Mouse (Mus musculus) stomach, embryonic 15.5 days (tissue): ENCODE results near the gene Slc1a2. TPM values are rescaled to one million over a fixed set of nuclear protein-coding genes. Genes with fewer than 3 reads are reported as not detected.

ENCODE experiments used
- ATAC-seq: fragments of 200-750 bp; cut with Nextera tagmentation; 2 replicates; pipeline ENCODE4 v1.8.0; 2017; ENCODE audit warnings: low read depth, moderate number of reproducible peaks, moderate TSS enrichment; ENCODE audit not compliant: insufficient read depth, low FRiP score
- H3K27ac ChIP-seq: fragments of 300-500 bp; sonication (generic); 2 replicates; pipeline ENCODE4 v1.5.1; 2015; ENCODE audit warnings: mild to moderate bottlenecking, inconsistent platforms
- H3K27me3 ChIP-seq: fragments of 300-500 bp; sonication (generic); replicated peaks from 2 replicates; pipeline ENCODE4 v1.6.1; 2015; ENCODE audit warnings: inconsistent platforms
- H3K36me3 ChIP-seq: fragments of 300-500 bp; sonication (generic); 2 replicates; pipeline ENCODE4 v1.6.1; 2015; ENCODE audit warnings: inconsistent platforms
- H3K4me1 ChIP-seq: fragments of 300-500 bp; sonication (generic); 2 replicates; pipeline ENCODE4 v1.6.1; 2015; ENCODE audit warnings: inconsistent platforms
- H3K4me2 ChIP-seq: fragments of 300-500 bp; sonication (generic); 2 replicates; pipeline ENCODE4 v1.6.1; 2015; ENCODE audit warnings: mild to moderate bottlenecking, inconsistent platforms
- H3K4me3 ChIP-seq: fragments of 300-500 bp; sonication (generic); replicated peaks from 2 replicates; pipeline ENCODE4 v1.5.1; 2015; ENCODE audit warnings: inconsistent platforms
- H3K9ac ChIP-seq: fragments of 300-500 bp; sonication (generic); 2 replicates; pipeline ENCODE4 v1.6.1; 2015; ENCODE audit warnings: inconsistent platforms
- H3K9me3 ChIP-seq: fragments of 300-500 bp; sonication (generic); 2 replicates; pipeline ENCODE4 v1.6.1; 2016; ENCODE audit warnings: inconsistent platforms
- WGBS: fragments of 180-500 bp; shearing (Covaris S2); methylation state at CpG from one replicate; pipeline ENCODE4 v1.1.7; 2015; 5-methylcytosine and 5-hydroxymethylcytosine counted together
- polyA plus RNA-seq: library from polyadenylated mRNA; unstranded; fragments of >200 nt; fragmentation: Nextera tagmentation; extraction: Ambion mirVana; gene quantifications from 2 replicates; pipeline ENCODE4 v1.2.1, GENCODE M21; 2015

Gene Slc1a2
- polyA plus RNA-seq, 1 experiment from 2014 or later: 0.36 TPM

GRCm38 (mm10) chr2:102638690-102639089 is 19.8 kb upstream of the Slc1a2 start:
- H3K4me3 ChIP-seq: no peak overlapping the region
- no peak overlapping the region for H3K9ac ChIP-seq
- H3K4me1 ChIP-seq: no peaks in the 10 kb centered on the region
- H3K9me3 ChIP-seq: no peaks in the 10 kb centered on the region
- H3K36me3 ChIP-seq: no peaks in the 10 kb centered on the region
- H3K4me2 ChIP-seq: no peak overlapping the region
- no peak overlapping the region for H3K27ac ChIP-seq
- ATAC-seq: no peak
- WGBS: 45% methylated on average over 2 of the region's 2 CpGs
- H3K27me3 ChIP-seq: no peaks in the 10 kb centered on the region

GRCm38 (mm10) chr2:102648845-102649500 is 9.5 kb upstream of the Slc1a2 start:
- WGBS: 80% methylated on average over 10 of the region's 10 CpGs
- no peak for ATAC-seq
- Histone ChIP-seq H3K4me2 (no peak overlapping the region), H3K9me3 (no peaks in the 10 kb centered on the region), H3K27me3 (no peaks in the 10 kb centered on the region), H3K27ac (no peak overlapping the region), H3K36me3 (no peaks in the 10 kb centered on the region), H3K4me1 (no peaks in the 10 kb centered on the region), H3K4me3 (no peak overlapping the region), H3K9ac (no peak overlapping the region)

GRCm38 (mm10) chr2:102650322-102650721 is 8.1 kb upstream of the Slc1a2 start:
- WGBS: 79% methylated on average over 4 of the region's 4 CpGs
- Histone ChIP-seq H3K4me2 (no peak overlapping the region), H3K36me3 (no peaks in the 10 kb centered on the region), H3K4me3 (no peak overlapping the region), H3K27ac (no peak overlapping the region), H3K9me3 (no peaks in the 10 kb centered on the region), H3K9ac (no peak overlapping the region), H3K27me3 (0 out of 2 replicates have a peak, but pooled peaks cover 3% of the 10 kb centered on the region), H3K4me1 (no peaks in the 10 kb centered on the region)
- no peak for ATAC-seq

- no peaks in the 10 kb centered on the region for H3K36me3 ChIP-seq
- H3K4me2 ChIP-seq: no peak overlapping the region
- no peak overlapping the region for H3K4me3 ChIP-seq
- no peak overlapping the region for H3K9ac ChIP-seq
- H3K27me3 ChIP-seq: peaks cover 39% of the 10 kb centered on the region
- no peak overlapping the region for H3K27ac ChIP-seq
- 63% methylated on average over 8 of the region's 8 CpGs for WGBS
- no peak for ATAC-seq
- H3K4me1 ChIP-seq: peaks cover 9% of the 10 kb centered on the region; the same call in 1 of the 2 replicates
- no peaks in the 10 kb centered on the region for H3K9me3 ChIP-seq
Observed at GRCm38 (mm10) chr2:102655966-102656725, 2.3 kb upstream of the Slc1a2 start.

- Histone ChIP-seq H3K27me3 (peaks cover 39% of the 10 kb centered on the region), H3K4me2 (no peak overlapping the region), H3K4me1 (peaks cover 9% of the 10 kb centered on the region; the same call in 1 of the 2 replicates), H3K9me3 (no peaks in the 10 kb centered on the region), H3K4me3 (no peak overlapping the region), H3K27ac (no peak overlapping the region), H3K36me3 (no peaks in the 10 kb centered on the region), H3K9ac (no peak overlapping the region)
- 19% methylated on average over 7 of the region's 7 CpGs for WGBS
- ATAC-seq: no peak
Observed at GRCm38 (mm10) chr2:102657726-102658125, 733 bp upstream of the Slc1a2 start.

GRCm38 (mm10) chr2:102658661-102659520 is 432 bp downstream of the Slc1a2 start:
- peaks cover 13% of the 10 kb centered on the region; the same call in 1 of the 2 replicates for H3K4me1 ChIP-seq
- under 1% methylated on average over 80 of the region's 80 CpGs for WGBS

GRCm38 (mm10) chr2:102659521-102659830 is 1.0 kb downstream of the Slc1a2 start:
- H3K27ac ChIP-seq: no peak overlapping the region

More at GRCm38 (mm10) chr2:102658661-102659520, 432 bp downstream of the Slc1a2 start:
- Histone ChIP-seq H3K9me3 (no peaks in the 10 kb centered on the region), H3K4me2 (peak overlapping the region; percentile 99), H3K27me3 (peaks cover 39% of the 10 kb centered on the region), H3K36me3 (no peaks in the 10 kb centered on the region), H3K9ac (peak overlapping the region; percentile 5; the same call in 1 of the 2 replicates), H3K27ac (no peak overlapping the region), H3K4me3 (peak overlapping the region; percentile 59)
- ATAC-seq: peak; percentile 67; the same call in 1 of the 2 replicates

GRCm38 (mm10) chr2:102661052-102661451 is 2.6 kb downstream of the Slc1a2 start:
- no peak overlapping the region for H3K27ac ChIP-seq
- peaks cover 35% of the 10 kb centered on the region for H3K27me3 ChIP-seq
- WGBS: 67% methylated on average over 2 of the region's 2 CpGs
- no peaks in the 10 kb centered on the region for H3K9me3 ChIP-seq
- no peak overlapping the region for H3K4me3 ChIP-seq
- ATAC-seq: no peak
- H3K4me1 ChIP-seq: peaks cover 13% of the 10 kb centered on the region; the same call in 1 of the 2 replicates
- no peak overlapping the region for H3K9ac ChIP-seq
- no peaks in the 10 kb centered on the region for H3K36me3 ChIP-seq
- no peak overlapping the region for H3K4me2 ChIP-seq

More at GRCm38 (mm10) chr2:102659521-102659830, 1.0 kb downstream of the Slc1a2 start:
- ATAC-seq: no peak
- peak overlapping the region; percentile 59 for H3K4me3 ChIP-seq
- no peaks in the 10 kb centered on the region for H3K9me3 ChIP-seq
- 0% methylated on average over 9 of the region's 10 CpGs for WGBS
- no peak overlapping the region for H3K9ac ChIP-seq
- H3K36me3 ChIP-seq: no peaks in the 10 kb centered on the region
- H3K4me1 ChIP-seq: peaks cover 13% of the 10 kb centered on the region; the same call in 1 of the 2 replicates
- peak overlapping the region; percentile 99 for H3K4me2 ChIP-seq
- H3K27me3 ChIP-seq: peaks cover 37% of the 10 kb centered on the region

- no peaks in the 10 kb centered on the region for H3K9me3 ChIP-seq
- H3K36me3 ChIP-seq: no peaks in the 10 kb centered on the region
- no peak overlapping the region for H3K4me2 ChIP-seq
- H3K27me3 ChIP-seq: peaks cover 29% of the 10 kb centered on the region
- no peak overlapping the region for H3K4me3 ChIP-seq
- ATAC-seq: no peak
- H3K27ac ChIP-seq: no peak overlapping the region
- 57% methylated on average over 9 of the region's 9 CpGs for WGBS
- peaks cover 13% of the 10 kb centered on the region; the same call in 1 of the 2 replicates for H3K4me1 ChIP-seq
- H3K9ac ChIP-seq: no peak overlapping the region
Observed at GRCm38 (mm10) chr2:102662911-102663310, 4.5 kb downstream of the Slc1a2 start.

GRCm38 (mm10) chr2:102663339-102663738 is 4.9 kb downstream of the Slc1a2 start:
- no peak overlapping the region for H3K4me2 ChIP-seq
- peaks cover 26% of the 10 kb centered on the region for H3K27me3 ChIP-seq
- H3K27ac ChIP-seq: no peak overlapping the region
- 21% methylated on average over 6 of the region's 6 CpGs for WGBS
- H3K9ac ChIP-seq: no peak overlapping the region
- H3K4me1 ChIP-seq: peaks cover 9% of the 10 kb centered on the region; the same call in 1 of the 2 replicates
- no peak for ATAC-seq
- H3K9me3 ChIP-seq: no peaks in the 10 kb centered on the region
- H3K4me3 ChIP-seq: no peak overlapping the region
- H3K36me3 ChIP-seq: no peaks in the 10 kb centered on the region

- Histone ChIP-seq H3K4me1 (0 out of 2 replicates have a peak, but pooled peaks cover 8% of the 10 kb centered on the region), H3K27ac (no peak overlapping the region), H3K36me3 (no peaks in the 10 kb centered on the region), H3K27me3 (peaks cover 22% of the 10 kb centered on the region), H3K4me3 (no peak overlapping the region), H3K4me2 (no peak overlapping the region), H3K9me3 (no peaks in the 10 kb centered on the region), H3K9ac (no peak overlapping the region)
- 59% methylated on average over 3 of the region's 3 CpGs for WGBS
- ATAC-seq: no peak
Observed at GRCm38 (mm10) chr2:102663865-102664264, 5.4 kb downstream of the Slc1a2 start.
